Mouse (Mus musculus) retina, postnatal 7 days (tissue): Measurements from ENCODE around the gene Gabrb1.
"Not testable (repeated sequence)": the region's sequence is repeated elsewhere in the genome, so short reads cannot be mapped to it uniquely, and the experiment has no call there.

Experiments
- DNase-seq: peaks from one replicate; pipeline ENCODE4 v3.0.0-alpha.2; 2012; ENCODE audit warnings: low read depth, low spot score

Gabrb1 gene

DNA sequence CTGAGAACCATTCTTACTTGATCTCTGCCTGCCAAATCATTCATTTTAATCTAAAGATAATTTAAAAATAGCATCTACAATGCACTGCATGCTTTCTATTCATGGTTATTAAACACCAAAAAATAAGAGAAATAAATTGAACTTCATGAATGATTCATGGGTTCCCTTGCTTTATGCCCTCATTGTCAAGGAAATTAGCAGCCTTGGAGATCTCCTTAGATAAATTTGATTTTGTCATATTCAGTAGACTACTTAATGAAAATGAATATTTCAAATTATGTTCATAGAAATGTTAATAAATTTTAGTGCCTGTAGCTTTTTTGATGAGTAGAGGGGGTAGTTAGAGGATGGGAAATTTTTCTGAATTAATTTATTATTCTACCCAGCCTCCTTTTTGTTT is 379.0 kb downstream of the Gabrb1 start:
- DNase-seq: no peak

DNA sequence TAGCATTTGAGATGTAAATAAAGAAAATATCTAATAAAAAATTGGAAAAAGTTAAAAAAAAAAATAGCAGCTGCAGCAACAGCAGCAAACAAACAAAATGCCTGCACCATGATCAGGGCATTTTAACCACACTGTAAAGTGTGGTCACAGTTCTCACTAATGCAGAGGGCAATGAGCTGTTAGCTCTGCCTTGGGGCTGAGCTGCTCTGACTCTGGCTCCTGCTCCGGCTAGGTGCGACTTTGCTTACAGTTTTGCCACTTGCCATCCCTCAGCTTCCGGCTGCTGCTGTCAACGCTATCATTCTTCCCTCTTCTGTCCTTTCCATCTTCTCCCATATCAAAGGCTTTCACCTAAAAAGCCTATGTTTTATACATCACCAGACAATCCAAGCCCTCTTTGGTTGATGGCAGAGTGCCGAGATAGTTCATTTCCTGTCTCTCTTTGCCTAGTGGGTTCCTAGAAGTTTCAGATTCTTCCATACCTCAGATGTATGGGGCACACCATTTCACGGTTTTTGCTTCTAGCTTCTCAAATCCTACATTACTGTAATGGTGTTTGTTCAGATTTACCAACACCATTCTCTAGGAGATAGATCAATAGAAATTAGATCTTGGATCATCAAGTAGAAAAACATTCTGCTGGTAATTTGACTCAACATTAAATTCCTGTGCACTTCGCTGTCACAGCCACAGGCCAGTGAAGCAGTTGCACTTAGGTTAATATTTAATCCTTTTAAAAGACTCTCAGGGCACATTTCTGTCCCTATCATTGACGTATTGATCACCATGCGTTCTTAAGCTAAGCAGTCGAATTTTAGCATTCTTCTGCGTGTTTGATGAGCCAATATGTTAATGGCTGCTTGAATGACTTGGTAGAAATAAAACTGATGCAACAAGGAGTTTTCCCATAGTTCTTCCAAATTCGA is 385.6 kb downstream of the Gabrb1 start:
- DNase-seq: no peak

DNA sequence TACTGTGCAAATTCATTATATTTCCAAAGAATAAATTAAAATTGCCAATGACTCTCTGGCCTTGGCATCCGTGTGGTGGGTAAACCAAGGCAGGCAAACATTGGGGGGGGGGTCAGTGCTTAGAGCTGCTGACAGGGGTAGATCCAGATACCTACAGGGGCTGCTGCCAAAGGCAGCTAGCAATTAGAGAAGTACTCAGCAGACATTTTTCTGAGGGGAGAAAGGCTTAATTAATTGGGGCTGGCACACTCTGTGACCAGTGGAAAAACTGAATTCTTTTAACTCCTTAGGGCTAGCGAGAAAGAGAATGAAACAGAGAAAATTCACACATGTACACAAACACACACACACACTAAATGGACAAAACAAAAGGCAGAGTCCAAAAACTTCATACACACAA is 388.3 kb downstream of the Gabrb1 start:
- DNase-seq: no peak

DNA sequence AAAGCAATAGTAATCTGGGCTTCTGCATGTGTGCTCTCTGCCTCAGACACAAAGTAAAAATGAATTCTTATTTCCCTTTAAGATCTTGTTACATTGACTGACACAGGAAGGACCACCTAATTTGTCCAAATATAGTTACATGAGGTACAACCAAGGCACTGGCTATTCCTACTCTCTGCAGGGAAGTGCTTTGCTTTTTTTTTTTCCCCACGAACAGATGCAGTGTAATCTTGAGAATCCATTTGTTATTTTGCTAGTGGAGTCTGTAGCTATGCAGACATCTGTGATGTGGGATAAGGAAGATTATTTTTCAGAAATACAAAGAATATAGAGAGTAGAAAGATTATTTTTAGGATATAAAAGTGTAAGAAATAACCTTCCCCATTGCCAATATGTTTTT is 406.2 kb downstream of the Gabrb1 start:
- no peak for DNase-seq

DNA sequence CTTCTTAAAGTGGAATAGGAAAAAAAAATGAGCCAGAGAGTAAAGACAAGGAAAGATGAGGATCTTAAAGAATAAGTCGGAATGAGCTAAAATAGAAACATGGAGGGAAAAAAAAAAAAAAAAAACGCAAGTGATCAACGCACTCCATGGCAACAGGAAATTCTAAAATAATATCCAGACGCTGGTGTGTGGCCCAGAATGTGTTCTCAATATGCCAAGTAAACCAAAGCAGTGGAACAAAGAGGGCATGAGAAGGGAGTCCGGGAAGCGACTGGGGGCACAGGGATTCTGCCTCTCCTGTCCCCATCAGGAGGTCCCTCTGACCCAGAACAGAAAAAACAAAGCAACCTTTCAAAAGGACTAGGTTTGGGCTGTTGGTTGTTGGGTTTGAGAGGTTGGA is 410.9 kb downstream of the Gabrb1 start:
- no peak for DNase-seq

DNA sequence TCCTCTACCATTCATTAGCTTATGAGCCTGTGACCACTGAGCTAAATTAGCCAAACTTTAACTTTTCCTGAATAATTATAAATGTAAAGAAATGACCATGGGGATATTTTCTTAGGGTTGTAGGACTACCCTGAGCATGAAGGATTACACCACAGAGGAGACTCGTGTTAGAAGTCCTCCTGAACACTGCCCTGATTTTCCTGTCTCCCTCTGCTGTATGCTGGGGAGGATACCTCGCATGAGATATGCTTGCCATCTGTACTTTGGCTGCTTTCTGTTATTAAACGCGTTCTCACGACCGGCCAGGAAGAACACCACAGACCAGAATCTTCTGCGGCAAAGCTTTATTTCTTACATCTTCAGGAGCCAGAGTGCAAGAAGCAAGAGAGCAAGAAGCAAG is 411.5 kb downstream of the Gabrb1 start:
- not testable (repeated sequence) for DNase-seq

DNA sequence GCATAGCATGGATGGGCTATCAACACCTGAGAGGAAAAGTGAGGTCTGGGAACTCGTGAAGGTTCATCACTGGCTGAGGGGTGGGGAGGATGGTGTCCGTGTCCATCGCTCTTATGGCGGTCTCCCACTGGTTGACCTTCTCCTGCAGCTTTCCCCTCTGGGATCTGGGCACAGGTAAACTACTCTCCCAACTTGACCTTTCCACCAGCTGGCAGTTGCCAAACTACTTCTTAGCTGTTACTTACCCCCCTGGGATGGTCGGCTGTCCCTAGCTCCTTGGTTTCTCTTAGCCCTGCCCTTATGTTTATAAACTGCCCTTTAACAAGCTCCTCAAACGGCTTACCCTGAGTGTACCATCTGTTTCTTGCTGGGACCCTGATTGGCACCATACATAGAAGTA is 418.9 kb downstream of the Gabrb1 start:
- DNase-seq: no peak

DNA sequence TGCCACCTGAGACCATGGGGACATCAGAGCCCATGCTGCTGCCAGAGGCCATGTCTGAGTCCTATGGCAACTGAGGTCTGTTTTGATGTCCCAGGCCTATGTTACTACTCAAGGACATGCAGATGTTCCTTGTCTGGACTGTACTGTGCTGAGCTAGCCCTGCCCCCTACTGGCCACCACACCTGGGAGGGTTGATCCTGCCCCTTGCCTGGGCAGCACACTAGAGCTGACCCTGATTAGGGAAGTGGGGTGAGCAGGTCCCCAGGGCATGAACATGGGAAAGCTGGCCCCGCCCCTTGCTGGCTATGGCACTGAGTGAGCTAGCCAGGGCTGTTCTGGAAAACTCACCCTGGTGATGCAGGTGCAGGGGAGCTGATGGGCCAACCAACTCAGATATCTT is 428.6 kb downstream of the Gabrb1 start:
- DNase-seq: no peak

DNA sequence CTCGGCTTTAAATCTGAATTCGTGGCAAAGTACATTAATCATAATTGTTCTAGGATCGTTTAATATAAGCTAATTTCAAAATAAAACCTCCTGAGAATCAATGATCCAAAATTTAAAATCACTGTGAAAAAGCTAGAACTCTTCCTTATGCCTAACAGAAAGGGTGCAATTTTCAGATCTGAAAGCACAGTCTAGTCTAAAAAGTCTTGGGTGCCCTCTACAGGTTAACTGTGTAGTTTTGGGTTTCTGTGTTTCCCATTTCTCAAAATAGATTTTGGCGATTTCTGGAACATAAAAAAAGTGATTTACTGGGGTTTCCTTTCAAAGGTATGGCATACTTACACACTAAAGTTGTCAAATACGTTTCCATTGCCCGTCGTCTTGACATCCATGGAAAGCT is 436.7 kb downstream of the Gabrb1 start:
- DNase-seq: peak; percentile 9

DNA sequence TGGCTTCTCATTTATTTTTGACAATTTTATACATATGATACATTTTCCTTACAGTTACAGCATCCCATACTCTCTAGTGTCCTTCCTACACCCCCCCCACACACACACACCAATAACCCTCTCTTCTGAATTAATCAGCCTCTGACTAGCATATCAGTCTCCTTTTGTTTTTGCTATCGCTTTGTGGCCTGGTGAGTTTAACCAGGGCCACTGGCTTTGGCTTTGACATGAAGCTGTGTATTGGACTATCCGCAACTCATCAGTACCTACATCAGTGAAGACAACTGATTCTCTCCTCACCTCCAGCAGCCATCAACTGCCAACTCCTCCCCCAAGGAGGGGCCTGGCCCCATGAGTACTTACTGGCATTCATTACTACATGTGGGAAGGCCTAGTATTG is 437.1 kb downstream of the Gabrb1 start:
- DNase-seq: no peak

DNA sequence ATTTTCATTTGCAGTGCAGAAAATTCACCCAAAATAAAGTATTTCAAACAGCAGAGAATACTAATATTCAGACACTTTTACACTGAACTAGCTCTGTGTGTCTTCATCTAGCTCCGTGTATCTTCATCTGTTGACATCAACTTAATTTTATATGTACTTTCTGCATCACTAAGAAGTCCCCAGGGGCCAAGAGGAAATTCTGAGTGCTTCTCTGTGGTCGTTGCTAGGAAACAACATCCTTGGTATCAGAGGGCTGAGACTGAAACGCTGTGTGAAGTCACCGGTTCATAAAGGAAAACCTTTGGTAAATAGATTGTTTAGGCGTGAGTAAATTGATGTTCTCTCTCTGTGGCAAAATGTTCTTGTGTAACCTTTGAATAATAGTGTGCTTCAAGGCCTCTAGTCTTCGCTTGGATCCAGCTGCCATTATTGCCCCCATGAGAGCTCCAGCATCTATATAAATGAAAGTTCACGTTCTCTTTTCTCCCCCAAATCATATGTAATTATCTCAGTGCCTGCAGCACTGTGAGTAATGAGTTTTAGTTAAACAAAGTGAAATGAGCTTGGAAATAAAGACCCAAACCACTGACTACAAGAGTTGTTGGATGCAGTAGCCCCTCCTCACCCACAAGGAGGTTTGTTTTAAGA is 446.5 kb downstream of the Gabrb1 start:
- DNase-seq: no peak

DNA sequence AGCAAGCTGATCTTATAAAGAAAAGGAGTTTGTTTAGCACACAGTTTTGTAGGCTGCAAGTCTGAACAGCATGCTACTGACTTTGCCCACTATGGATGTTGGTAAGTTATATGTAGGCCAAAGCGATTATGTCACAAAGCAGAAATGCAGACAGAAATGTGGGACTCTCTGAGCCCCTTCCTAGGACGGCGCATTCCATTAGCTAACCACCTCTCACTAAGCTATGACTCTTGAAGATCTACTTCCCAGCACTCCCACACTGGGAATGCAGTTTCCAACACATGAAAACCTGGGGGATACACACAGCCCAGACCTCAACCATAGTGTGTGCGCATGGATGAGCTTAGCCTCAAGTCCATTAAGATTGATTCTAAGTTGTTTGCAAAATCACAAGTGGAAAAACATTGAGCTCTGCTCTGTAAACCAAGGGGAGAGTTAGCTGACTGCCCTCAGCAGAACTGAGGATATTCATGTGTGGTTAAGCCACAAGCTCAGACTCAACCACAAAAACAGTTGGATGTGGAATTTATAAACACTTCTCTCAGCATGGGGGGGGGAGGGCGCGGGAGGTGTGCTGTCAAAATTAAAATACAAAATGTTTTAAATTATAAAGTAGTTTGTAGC is 464.6 kb downstream of the Gabrb1 start:
- no peak for DNase-seq

DNA sequence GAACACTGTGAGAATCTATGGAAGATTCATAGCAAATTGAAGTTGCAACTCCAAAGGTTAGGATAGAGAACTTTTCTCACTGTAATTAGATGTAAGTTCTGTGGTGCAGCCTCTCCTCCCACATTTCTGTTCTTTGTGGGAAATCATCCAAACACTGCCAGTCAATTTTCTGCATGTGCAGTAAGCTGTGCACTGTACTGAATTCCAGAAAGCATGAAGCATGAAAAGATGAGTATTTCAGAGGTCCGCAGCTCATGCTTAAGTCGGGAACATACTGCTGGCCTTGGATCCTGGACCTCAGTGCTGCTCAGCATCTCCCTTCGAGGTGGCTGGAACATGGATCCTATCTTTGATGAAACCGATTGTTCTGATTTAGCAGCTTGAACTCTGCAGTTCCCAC is 468.8 kb downstream of the Gabrb1 start:
- DNase-seq: no peak

DNA sequence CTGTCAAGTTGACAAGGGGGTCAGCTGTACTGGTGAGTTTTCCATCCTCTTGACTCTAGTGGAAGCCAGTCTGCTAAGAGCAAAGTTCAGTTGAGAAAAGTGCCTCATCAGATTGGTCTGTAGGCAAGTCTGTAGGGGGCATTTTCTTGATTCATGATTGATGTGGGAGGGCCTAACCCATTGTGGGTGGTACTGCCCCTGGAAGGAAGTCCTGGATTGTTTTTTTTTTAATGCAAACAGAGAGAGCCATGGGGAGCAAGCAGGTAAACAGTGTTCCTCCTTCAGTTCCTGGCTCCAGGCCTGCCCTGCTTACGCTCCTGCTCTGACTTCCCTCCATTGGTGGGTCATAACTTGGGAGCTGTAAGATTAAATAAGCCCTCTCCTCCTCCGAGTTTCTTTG is 476.0 kb downstream of the Gabrb1 start:
- no peak for DNase-seq

DNA sequence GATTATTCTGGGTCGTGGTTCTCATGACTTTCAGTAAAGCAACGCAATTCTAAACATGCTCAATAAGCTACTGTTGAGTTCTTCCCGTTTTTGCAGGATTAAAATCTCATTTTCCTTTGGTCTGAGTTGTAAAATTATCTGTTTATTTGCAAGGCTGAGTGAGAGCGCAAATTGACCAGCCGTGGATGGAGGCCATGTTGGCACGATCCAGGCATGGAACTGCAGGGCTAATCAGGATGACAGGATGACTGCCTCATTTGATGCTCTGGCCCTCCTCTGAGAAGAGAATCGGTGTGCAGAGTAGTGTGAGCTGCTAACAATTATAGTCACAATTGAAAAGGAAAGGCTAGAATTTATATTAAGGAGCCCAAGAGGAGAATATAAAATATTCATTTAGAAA is 480.3 kb downstream of the Gabrb1 start:
- no peak for DNase-seq

DNA sequence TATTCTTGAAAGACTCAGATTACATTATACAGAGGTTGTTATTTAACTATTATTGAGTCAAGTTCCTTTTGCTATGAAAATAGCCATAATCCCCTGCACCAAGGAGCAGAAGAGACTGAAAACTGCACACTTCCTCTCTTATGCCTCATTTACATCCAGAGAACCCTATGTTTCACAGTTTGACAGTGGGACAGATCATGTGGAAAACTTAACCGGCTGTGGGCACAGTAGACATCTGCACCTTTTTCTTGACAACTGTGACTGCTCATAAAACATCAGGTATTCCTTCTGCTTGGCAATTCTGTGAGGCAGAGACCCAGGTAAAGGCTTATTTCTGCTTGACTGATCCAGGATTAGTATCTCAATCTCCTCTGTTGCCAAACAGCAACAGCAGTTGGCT is 481.7 kb downstream of the Gabrb1 start:
- no peak for DNase-seq

DNA sequence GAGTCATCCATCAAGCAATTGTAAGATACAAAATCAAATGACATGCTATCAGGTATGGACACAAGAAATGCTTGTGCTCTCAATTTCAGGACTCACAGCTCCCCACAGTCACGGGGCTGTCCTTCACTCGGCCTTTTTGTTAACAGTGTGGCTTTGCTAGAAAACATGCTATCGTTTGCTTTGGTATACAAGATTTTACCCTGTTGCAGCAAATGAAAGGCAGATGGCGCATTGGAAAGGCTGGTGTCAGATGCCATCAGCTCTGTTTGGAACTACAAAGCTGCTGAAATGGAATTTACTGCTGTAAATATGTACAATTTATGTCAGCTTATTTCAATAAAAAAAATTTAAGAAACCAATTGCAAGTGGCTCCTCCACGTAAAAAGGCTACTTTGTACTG is 490.8 kb downstream of the Gabrb1 start:
- DNase-seq: no peak

DNA sequence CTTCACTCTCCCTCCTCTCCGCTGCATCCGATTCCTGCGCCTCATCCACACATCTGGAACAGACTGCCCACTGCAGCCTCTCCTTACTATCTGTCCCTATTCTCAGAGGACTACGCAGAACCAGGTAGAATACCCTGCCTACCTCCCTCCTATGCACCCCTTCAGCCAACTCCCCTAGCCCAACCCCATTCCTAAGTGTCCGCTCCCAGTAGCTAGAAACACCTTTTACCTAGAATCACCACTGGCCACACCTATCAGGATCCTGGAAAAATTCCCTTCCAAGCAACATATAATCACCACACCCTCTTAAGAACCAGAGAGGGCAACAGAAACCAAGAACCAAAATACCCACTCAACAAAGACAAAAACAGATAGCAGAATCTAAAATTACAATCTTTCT is 493.0 kb downstream of the Gabrb1 start:
- DNase-seq: no peak

DNA sequence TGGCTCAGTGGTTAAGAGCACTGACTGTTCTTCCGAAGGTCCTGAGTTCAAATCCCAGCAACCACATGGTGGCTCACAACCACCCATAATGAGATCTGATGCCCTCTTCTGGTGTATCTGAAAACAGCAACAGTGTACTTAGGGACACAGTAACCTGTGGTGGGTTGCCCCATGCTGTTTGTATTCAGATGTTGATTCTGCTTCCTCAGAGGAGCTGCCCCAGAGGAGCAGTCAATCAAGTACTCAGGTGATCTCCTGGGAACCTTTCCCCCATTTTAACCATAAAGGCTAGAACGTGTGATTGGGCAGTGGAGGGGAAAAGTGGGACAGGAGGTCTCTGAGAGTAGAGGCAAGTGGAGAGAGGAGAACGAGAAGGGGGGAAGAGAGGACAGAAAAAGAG is 497.8 kb downstream of the Gabrb1 start:
- DNase-seq: not testable (repeated sequence)

DNA sequence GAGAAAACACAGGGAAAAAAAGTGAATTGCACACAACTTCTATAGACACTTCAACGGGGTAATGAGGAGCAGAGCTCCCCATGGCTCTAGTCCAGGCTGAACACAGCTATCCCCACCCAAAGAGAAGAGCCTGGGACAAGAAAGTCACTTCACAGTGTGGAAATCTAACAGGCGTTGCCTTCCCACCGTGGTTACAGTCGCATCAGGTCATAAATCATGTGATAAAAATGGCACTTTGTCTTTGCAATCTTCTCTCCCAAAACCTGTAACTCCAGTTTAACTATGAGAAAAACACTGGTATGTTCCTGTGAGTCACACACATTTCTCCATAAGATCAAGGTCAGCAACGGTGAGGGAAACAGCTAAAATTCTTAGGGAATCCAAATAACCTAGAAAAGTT is 498.7 kb downstream of the Gabrb1 start:
- DNase-seq: no peak

DNA sequence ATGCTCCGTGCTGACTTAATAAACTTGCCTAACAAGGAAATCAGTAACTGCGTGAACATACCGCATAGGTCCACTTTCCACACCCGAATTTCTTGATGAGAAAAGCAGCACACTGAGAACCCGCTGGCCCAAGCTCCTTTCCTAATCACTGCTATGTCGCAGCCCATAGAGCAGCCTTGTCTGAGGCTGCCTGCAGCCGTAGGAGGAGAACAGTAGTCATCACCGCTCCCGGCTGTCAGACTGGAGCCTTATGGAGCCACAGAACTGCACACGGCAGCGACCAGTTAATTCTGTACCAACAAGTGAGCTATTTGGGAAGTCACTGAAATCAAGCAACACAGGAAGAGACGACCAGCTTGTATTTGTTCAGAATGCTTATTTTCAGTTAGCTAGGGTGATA is 500.8 kb downstream of the Gabrb1 start:
- no peak for DNase-seq

DNA sequence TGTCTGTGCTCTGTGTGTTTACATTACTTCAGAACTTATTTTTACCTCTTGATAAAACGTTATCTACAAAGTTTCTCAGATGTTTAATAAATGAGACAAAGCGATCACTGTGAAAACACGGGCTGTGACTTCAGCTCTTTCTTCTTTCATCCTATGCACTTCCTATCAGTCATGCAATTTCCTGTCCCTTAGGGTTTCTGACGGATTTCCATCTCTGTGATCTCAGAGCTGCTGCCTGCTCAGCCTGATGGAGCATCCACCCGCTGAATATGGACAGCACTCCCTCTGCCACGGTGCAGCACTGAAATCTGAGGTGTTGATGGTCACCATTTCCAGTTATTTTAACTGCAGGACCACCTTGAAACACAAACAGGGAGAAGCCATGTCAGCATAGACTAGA is 501.6 kb downstream of the Gabrb1 start:
- DNase-seq: no peak
